Mouse (Mus musculus): ENCODE results near the gene Mymx. TPM values are rescaled to one million over a fixed set of nuclear protein-coding genes. Genes with fewer than 3 reads are reported as not detected.

Mymx gene
- total and polyA plus RNA-seq, 3 experiments, result not detected

- DNase-seq (ENCODE audit: extremely low read depth), result no peak
- H3K27ac ChIP-seq (ENCODE audit: insufficient read depth, low read depth), result no peak overlapping the region
- peak overlapping the region; percentile 70; the same call in 1 of the 2 replicates for H3K4me2 ChIP-seq (ENCODE audit: insufficient read depth, low read depth, poor library complexity, severe bottlenecking)
- no peak overlapping the region for H3K9ac ChIP-seq (ENCODE audit: insufficient read depth, low read depth)
- peaks cover 10 to 39% of the 10 kb centered on the region in 2 experiments for H3K4me1 ChIP-seq (ENCODE audit: control insufficient read depth in 1 of 2, insufficient read depth in 2 of 2)
- no peaks in the 10 kb centered on the region for H3K36me3 ChIP-seq (replicated peaks in 1 of 2; ENCODE audit: control insufficient read depth in 1 of 2, insufficient read depth in 1 of 2, low read length in 1 of 2)
- TF ChIP-seq MYC (IDR thresholded peaks at IDR 0.05; ENCODE audit: low read depth, low read length) (no peak), CHD2 (IDR thresholded peaks at IDR 0.05; ENCODE audit: low read length) (no peak), HCFC1 (IDR thresholded peaks at IDR 0.05; ENCODE audit: low read depth, low read length) (no peak), USF1 (IDR thresholded peaks at IDR 0.05; ENCODE audit: low read depth, low read length) (no peak), JUN (IDR thresholded peaks at IDR 0.05; ENCODE audit: insufficient read depth, low read depth, low read length) (no peak), RCOR1 (conservative IDR thresholded peaks at IDR 0.05; ENCODE audit: low read depth, low read length) (no peak), TCF12 (IDR thresholded peaks at IDR 0.05; ENCODE audit: low read depth, low read length) (no peak), MAFK (IDR thresholded peaks at IDR 0.05; ENCODE audit: insufficient replicate concordance, low read length) (no peak), ZNF384 (IDR thresholded peaks at IDR 0.05; ENCODE audit: low read depth, low read length) (no peak), ELF1 (IDR thresholded peaks at IDR 0.05; ENCODE audit: low read depth, low read length) (no peak), MXI1 (IDR thresholded peaks at IDR 0.05; ENCODE audit: low read depth, low read length) (no peak), GABPA (IDR thresholded peaks at IDR 0.05; ENCODE audit: insufficient replicate concordance, low read depth, low read length) (no peak)
- no peaks in the 10 kb centered on the region for H3K9me3 ChIP-seq (replicated peaks; ENCODE audit: low read length)
- H3K27me3 ChIP-seq (replicated peaks), result peaks cover 1% of the 10 kb centered on the region
- no peak overlapping the region for H3K4me3 ChIP-seq (replicated peaks in 1 of 3; ENCODE audit: low read depth in 2 of 3, low read length in 2 of 3, poor library complexity in 1 of 3)
- H3K79me2 ChIP-seq (replicated peaks; ENCODE audit: control insufficient read depth, extremely low read depth, insufficient read depth, poor library complexity, severe bottlenecking), result 0 out of 2 replicates have a peak, but pooled peaks cover 3% of the 10 kb centered on the region
- in situ Hi-C loops (cut with MboI; ENCODE audit: low pct_ligation_motif_present, low pct_unique_long_range_greater_than_20kb, low sequenced_read_pairs), result no loop called here
- dilution Hi-C loops (cut with MboI; ENCODE audit: extremely low pct_ligation_motif_present, extremely low pct_unique_long_range_greater_than_20kb, low sequenced_read_pairs), result no loop called here
Measured at GRCm38 (mm10) chr17:45598891-45599290, 3.0 kb downstream of the Mymx start.

GRCm38 (mm10) chr17:45598376-45598775, 3.5 kb downstream of the Mymx start:
- in situ Hi-C loops (cut with MboI; ENCODE audit: low pct_ligation_motif_present, low pct_unique_long_range_greater_than_20kb, low sequenced_read_pairs), result no loop called here

GRCm38 (mm10) chr17:45597787-45598186, 4.1 kb downstream of the Mymx start:
- Histone ChIP-seq H3K36me3 (replicated peaks in 1 of 2; ENCODE audit: control insufficient read depth in 1 of 2, insufficient read depth in 1 of 2, low read length in 1 of 2) (no peaks in the 10 kb centered on the region), H3K9me3 (replicated peaks; ENCODE audit: low read length) (no peaks in the 10 kb centered on the region), H3K9ac (ENCODE audit: insufficient read depth, low read depth) (no peak overlapping the region), H3K27ac (ENCODE audit: insufficient read depth, low read depth) (no peak overlapping the region), H3K4me1 (ENCODE audit: control insufficient read depth in 1 of 2, insufficient read depth in 2 of 2) (peaks cover 18 to 50% of the 10 kb centered on the region in 2 experiments), H3K27me3 (replicated peaks) (peaks cover 1% of the 10 kb centered on the region), H3K4me2 (ENCODE audit: insufficient read depth, low read depth, poor library complexity, severe bottlenecking) (no peak overlapping the region), H3K4me3 (replicated peaks in 1 of 3; ENCODE audit: low read depth in 2 of 3, low read length in 2 of 3, poor library complexity in 1 of 3) (no peak overlapping the region), H3K79me2 (replicated peaks; ENCODE audit: control insufficient read depth, extremely low read depth, insufficient read depth, poor library complexity, severe bottlenecking) (0 out of 2 replicates have a peak, but pooled peaks cover 3% of the 10 kb centered on the region)
- DNase-seq (ENCODE audit: extremely low read depth), result no peak
- in situ Hi-C loops (cut with MboI; ENCODE audit: low pct_ligation_motif_present, low pct_unique_long_range_greater_than_20kb, low sequenced_read_pairs), result no loop called here
- dilution Hi-C loops (cut with MboI; ENCODE audit: extremely low pct_ligation_motif_present, extremely low pct_unique_long_range_greater_than_20kb, low sequenced_read_pairs), result no loop called here
- TF ChIP-seq MEF2A (IDR thresholded peaks at IDR 0.05; ENCODE audit: borderline replicate concordance, low read depth, low read length) (no peak), ELF1 (IDR thresholded peaks at IDR 0.05; ENCODE audit: low read depth, low read length) (no peak), MAFK (IDR thresholded peaks at IDR 0.05; ENCODE audit: insufficient replicate concordance, low read length) (no peak), E2F4 (IDR thresholded peaks at IDR 0.05; ENCODE audit: insufficient replicate concordance, low read depth, low read length) (no peak), SMC3 (IDR thresholded peaks at IDR 0.05; ENCODE audit: low read depth, low read length) (no peak), BHLHE40 (IDR thresholded peaks at IDR 0.05; ENCODE audit: low read depth, low read length) (no peak), UBTF (IDR thresholded peaks at IDR 0.05; ENCODE audit: low read depth, low read length) (no peak), NELFE (IDR thresholded peaks at IDR 0.05; ENCODE audit: low read depth, low read length) (no peak), JUN (IDR thresholded peaks at IDR 0.05; ENCODE audit: insufficient read depth, low read depth, low read length) (no peak), ZC3H11A (IDR thresholded peaks at IDR 0.05; ENCODE audit: low read depth, low read length) (no peak), ZMIZ1 (IDR thresholded peaks at IDR 0.05; ENCODE audit: low read depth, low read length) (no peak), POLR2AphosphoS2 (IDR thresholded peaks at IDR 0.05; ENCODE audit: low read depth, low read length) (no peak), CHD1 (IDR thresholded peaks at IDR 0.05; ENCODE audit: low read depth, low read length) (no peak), GABPA (IDR thresholded peaks at IDR 0.05; ENCODE audit: insufficient replicate concordance, low read depth, low read length) (no peak), PAX5 (IDR thresholded peaks at IDR 0.05; ENCODE audit: low read length) (no peak)

More at GRCm38 (mm10) chr17:45598376-45598775, 3.5 kb downstream of the Mymx start:
- Histone ChIP-seq H3K9me3 (replicated peaks; ENCODE audit: low read length) (no peaks in the 10 kb centered on the region), H3K36me3 (replicated peaks in 1 of 2; ENCODE audit: control insufficient read depth in 1 of 2, insufficient read depth in 1 of 2, low read length in 1 of 2) (no peaks in the 10 kb centered on the region), H3K27ac (ENCODE audit: insufficient read depth, low read depth) (no peak overlapping the region), H3K79me2 (replicated peaks; ENCODE audit: control insufficient read depth, extremely low read depth, insufficient read depth, poor library complexity, severe bottlenecking) (0 out of 2 replicates have a peak, but pooled peaks cover 3% of the 10 kb centered on the region), H3K27me3 (replicated peaks) (peaks cover 1% of the 10 kb centered on the region), H3K4me1 (ENCODE audit: control insufficient read depth in 1 of 2, insufficient read depth in 2 of 2) (peaks cover 15 to 44% of the 10 kb centered on the region in 2 experiments), H3K9ac (ENCODE audit: insufficient read depth, low read depth) (no peak overlapping the region), H3K4me3 (replicated peaks in 1 of 3; ENCODE audit: low read depth in 2 of 3, low read length in 2 of 3, poor library complexity in 1 of 3) (no peak overlapping the region), H3K4me2 (ENCODE audit: insufficient read depth, low read depth, poor library complexity, severe bottlenecking) (no peak overlapping the region)
- DNase-seq (ENCODE audit: extremely low read depth), result no peak
- dilution Hi-C loops (cut with MboI; ENCODE audit: extremely low pct_ligation_motif_present, extremely low pct_unique_long_range_greater_than_20kb, low sequenced_read_pairs), result no loop called here
- TF ChIP-seq ZMIZ1 (IDR thresholded peaks at IDR 0.05; ENCODE audit: low read depth, low read length) (no peak), MYC (IDR thresholded peaks at IDR 0.05; ENCODE audit: low read depth, low read length) (no peak), POLR2AphosphoS2 (IDR thresholded peaks at IDR 0.05; ENCODE audit: low read depth, low read length) (no peak)

Measured in CH12.LX (cell line).